Mouse (Mus musculus) lung, embryonic 14.5 days (tissue): ENCODE results near the gene Abcf2. TPM values are rescaled to one million over a fixed set of nuclear protein-coding genes. Genes with fewer than 3 reads are reported as not detected.

Experiments
- ATAC-seq: fragments of 200-750 bp; cut with Nextera tagmentation; 2 replicates; pipeline ENCODE4 v1.8.0; 2017; ENCODE audit warnings: mild to moderate bottlenecking, moderate TSS enrichment, moderate library complexity; ENCODE audit not compliant: insufficient read depth
- DNase-seq: peaks from one replicate; pipeline ENCODE4 v3.0.0-alpha.2; 2015
- H3K27ac ChIP-seq: fragments of 300-500 bp; sonication (generic); 2 replicates; pipeline ENCODE4 v1.5.1; 2014; ENCODE audit warnings: low read depth, mild to moderate bottlenecking, moderate library complexity
- H3K27me3 ChIP-seq: fragments of 300-500 bp; sonication (generic); 2 replicates; pipeline ENCODE4 v1.6.1; 2014; ENCODE audit warnings: low read length, control low read depth; ENCODE audit not compliant: insufficient read depth
- H3K36me3 ChIP-seq: fragments of 300-500 bp; sonication (generic); 2 replicates; pipeline ENCODE4 v1.6.1; 2014; ENCODE audit warnings: control low read depth; ENCODE audit not compliant: insufficient read depth
- H3K4me1 ChIP-seq: fragments of 300-500 bp; sonication (generic); 2 replicates; pipeline ENCODE4 v1.6.1; 2014; ENCODE audit warnings: antibody characterized with exemption, control low read depth; ENCODE audit not compliant: insufficient read depth
- H3K4me2 ChIP-seq: fragments of 300-500 bp; sonication (generic); 2 replicates; pipeline ENCODE4 v1.6.1; 2014; ENCODE audit warnings: mild to moderate bottlenecking
- H3K4me3 ChIP-seq: fragments of 300-500 bp; sonication (generic); 2 replicates; pipeline ENCODE4 v1.5.1; 2014; ENCODE audit warnings: low read depth, low read length
- H3K9ac ChIP-seq: fragments of 300-500 bp; sonication (generic); 2 replicates; pipeline ENCODE4 v1.6.1; 2014
- H3K9me3 ChIP-seq: fragments of 300-500 bp; sonication (generic); 2 replicates; pipeline ENCODE4 v1.6.1; 2016; ENCODE audit warnings: low read depth, low read length, control low read depth
- CTCF ChIP-seq: IDR thresholded peaks from 2 replicates; pipeline ENCODE4 v1.5.1; 2016; ENCODE audit warnings: antibody characterized with exemption, low read depth
- WGBS: fragments of 180-500 bp; shearing (Covaris S2); extraction: QIAGEN DNeasy Blood & Tissue Kit; methylation state at CpG from one replicate; pipeline ENCODE4 v1.1.7; 2014; 5-methylcytosine and 5-hydroxymethylcytosine counted together
- polyA plus RNA-seq: library from polyadenylated mRNA; unstranded; fragments of >200 nt; fragmentation: Nextera tagmentation; extraction: Ambion mirVana; gene quantifications from 2 replicates; pipeline ENCODE4 v1.2.1, GENCODE M21; 2014

The Abcf2 gene
- polyA plus RNA-seq, 1 experiment from 2014 or later: 120 TPM

DNA sequence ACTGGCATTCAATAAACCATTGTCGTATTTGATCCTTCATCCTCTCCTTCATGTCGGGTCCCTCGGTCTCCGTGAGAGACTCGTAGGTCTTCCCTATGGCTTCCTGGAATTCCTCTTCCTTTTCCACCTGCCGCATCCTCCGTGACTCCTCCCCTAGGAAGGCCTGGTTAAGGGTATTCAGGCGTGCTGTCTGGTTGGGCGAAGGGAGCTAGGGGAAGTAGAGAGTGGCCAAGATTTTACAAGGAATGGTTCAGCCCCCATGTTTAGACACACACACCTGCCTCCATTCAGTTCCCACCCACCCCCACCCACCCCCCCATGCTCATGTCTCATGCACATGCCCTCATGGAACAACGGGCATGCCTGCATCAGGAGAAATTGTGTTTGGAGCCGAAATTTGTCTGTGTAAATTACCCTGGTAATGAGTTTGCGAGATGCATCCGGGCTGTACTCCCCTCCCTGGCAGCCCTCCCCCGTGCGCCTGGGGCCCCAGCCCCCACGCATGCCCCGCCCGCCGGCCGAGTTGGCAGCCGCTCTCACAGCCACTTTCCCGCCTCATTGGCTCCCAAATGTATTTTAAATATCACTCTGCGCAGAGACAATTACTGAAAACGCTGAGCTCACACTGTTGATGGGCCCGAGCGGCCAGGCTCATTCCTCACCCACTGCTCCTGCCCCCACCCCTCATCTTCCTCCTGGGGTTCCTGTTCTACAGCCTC, 26.5 kb downstream of the Abcf2 start:
- Histone ChIP-seq H3K9me3 (no peaks in the 10 kb centered on the region; the same call in 1 of the 2 replicates), H3K4me2 (peak overlapping the region; percentile 53), H3K4me3 (peak overlapping the region; percentile 16; the same call in 1 of the 2 replicates), H3K4me1 (peaks cover 9% of the 10 kb centered on the region), H3K27ac (no peak overlapping the region), H3K27me3 (peaks cover 5% of the 10 kb centered on the region; the same call in 1 of the 2 replicates), H3K9ac (no peak overlapping the region), H3K36me3 (no peaks in the 10 kb centered on the region)
- 24% methylated on average over 26 of the region's 26 CpGs for WGBS
- DNase-seq: peak; percentile 80
- no peak for TF ChIP-seq CTCF
- ATAC-seq: peak; percentile 68

DNA sequence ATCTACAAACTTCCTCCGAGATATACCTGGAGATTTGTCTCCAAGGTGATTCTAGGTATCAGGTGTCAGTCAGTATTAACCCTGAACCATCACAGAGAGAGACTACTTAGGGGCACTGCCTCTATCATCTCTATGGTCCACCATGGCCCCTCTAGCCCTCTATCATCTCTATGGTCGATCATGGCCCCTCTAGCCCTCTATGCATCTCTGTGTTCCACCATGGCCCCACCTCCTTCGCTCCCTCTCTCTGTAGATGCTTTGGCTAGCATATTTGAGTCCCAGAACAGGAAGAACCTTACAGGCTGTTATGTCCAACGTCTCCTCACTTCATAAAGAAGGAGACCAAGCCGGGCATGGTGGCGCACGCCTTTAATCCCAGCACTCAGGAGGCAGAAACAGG, 34.6 kb downstream of the Abcf2 start:
- Histone ChIP-seq H3K27me3 (no peaks in the 10 kb centered on the region), H3K27ac (no peak overlapping the region), H3K36me3 (no peaks in the 10 kb centered on the region), H3K4me1 (peaks cover 13% of the 10 kb centered on the region), H3K4me3 (no peak overlapping the region), H3K4me2 (no peak overlapping the region), H3K9ac (no peak overlapping the region), H3K9me3 (no peaks in the 10 kb centered on the region)
- ATAC-seq (no peak), DNase-seq (no peak)
- WGBS: 74% methylated on average over 7 of the region's 7 CpGs
- no peak for TF ChIP-seq CTCF

DNA sequence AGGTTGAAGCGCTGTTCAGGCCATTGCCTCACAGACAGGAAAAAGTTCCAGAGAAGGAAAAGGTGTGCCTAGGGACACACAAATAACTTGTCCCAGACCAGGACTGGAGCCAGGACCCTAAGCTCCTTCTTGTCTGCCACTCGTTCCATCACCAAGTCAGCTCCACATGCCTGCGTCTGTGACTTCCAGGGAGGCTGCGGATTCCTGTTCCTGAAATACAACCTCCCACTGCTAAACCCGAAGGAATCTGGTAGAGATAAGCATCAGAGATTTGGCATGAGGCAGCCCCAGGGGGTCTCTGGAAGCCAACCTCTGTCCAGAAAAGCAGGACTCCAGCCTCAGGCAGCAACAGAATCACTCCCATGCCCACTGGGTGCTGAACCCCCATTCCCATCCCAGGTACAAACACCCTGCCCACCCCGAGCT, 36.1 kb downstream of the Abcf2 start:
- Histone ChIP-seq H3K4me3 (peak overlapping the region; percentile 10; the same call in 1 of the 2 replicates), H3K9ac (no peak overlapping the region; the same call in 1 of the 2 replicates), H3K4me2 (peak overlapping the region; percentile 55), H3K27me3 (no peaks in the 10 kb centered on the region), H3K36me3 (no peaks in the 10 kb centered on the region), H3K9me3 (no peaks in the 10 kb centered on the region), H3K4me1 (peaks cover 13% of the 10 kb centered on the region), H3K27ac (no peak overlapping the region)
- DNase-seq (no peak), ATAC-seq (peak; percentile 18; the same call in 1 of the 2 replicates)
- 8% methylated on average over 6 of the region's 6 CpGs for WGBS
- no peak for TF ChIP-seq CTCF

GRCm38 (mm10) chr5:24540387-24541143, 36.7 kb downstream of the Abcf2 start, which contains the start of gene Asb10:
TSS of gene Asb10 (minus strand) at chr5:24540978.
- peak; percentile 82 for DNase-seq
- 18% methylated on average over 14 of the region's 14 CpGs for WGBS

DNA sequence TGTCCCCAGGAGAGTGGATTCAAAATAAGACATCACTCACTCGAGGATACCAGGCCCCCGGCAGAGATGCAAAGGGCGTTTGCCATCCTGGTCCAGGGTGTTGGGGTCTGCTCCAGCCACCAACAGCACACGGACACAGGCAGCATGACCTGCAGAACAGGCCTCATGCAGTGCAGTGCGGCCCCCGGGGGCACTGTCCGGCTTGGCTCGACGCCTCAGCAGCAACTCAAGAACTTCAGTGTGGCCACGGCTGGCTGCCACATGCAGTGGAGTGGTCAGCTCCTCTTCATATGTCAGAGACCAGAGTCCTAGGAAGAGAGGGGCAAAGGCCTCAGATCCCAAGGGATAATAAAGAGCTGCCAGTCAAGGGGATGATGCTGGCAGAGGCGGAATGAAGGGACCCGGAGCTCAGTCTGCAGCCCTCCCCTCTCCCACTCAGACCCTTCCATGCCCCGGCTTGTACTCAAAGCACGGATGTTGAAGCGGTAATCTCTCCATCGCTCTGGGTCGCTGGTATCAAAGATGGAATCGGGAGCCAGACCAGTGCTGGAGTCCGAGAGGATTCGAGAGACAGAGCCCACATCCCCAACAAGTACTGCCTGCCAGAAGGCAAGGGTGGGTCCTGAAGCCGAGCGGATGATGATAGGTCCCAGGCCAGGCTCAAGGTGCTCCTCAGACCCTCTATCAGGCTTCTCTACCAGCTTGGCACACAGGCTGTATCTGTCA, 37.5 kb downstream of the Abcf2 start:
- Histone ChIP-seq H3K27me3 (no peaks in the 10 kb centered on the region), H3K9me3 (no peaks in the 10 kb centered on the region), H3K4me3 (no peak overlapping the region), H3K4me1 (peaks cover 13% of the 10 kb centered on the region), H3K27ac (no peak overlapping the region), H3K9ac (no peak overlapping the region), H3K4me2 (no peak overlapping the region; the same call in 1 of the 2 replicates), H3K36me3 (no peaks in the 10 kb centered on the region)
- ATAC-seq: no peak
- WGBS: 79% methylated on average over 22 of the region's 22 CpGs
- TF ChIP-seq CTCF: no peak
- DNase-seq: no peak

More at GRCm38 (mm10) chr5:24540387-24541143, 36.7 kb downstream of the Abcf2 start, which contains the start of gene Asb10:
- H3K4me1 ChIP-seq: peaks cover 13% of the 10 kb centered on the region
- H3K36me3 ChIP-seq: no peaks in the 10 kb centered on the region
- TF ChIP-seq CTCF: peak; percentile 21; the same call in 1 of the 2 replicates
- peak within 1 kb of the TSS; percentile 55 for H3K4me2 ChIP-seq
- peak within 1 kb of the TSS; percentile 10 for H3K4me3 ChIP-seq
- peak; percentile 80 for ATAC-seq
- H3K27ac ChIP-seq: no peak within 1 kb of the TSS
- H3K9ac ChIP-seq: no peak within 1 kb of the TSS; the same call in 1 of the 2 replicates
- H3K9me3 ChIP-seq: no peaks in the 10 kb centered on the region
- no peaks in the 10 kb centered on the region for H3K27me3 ChIP-seq

DNA sequence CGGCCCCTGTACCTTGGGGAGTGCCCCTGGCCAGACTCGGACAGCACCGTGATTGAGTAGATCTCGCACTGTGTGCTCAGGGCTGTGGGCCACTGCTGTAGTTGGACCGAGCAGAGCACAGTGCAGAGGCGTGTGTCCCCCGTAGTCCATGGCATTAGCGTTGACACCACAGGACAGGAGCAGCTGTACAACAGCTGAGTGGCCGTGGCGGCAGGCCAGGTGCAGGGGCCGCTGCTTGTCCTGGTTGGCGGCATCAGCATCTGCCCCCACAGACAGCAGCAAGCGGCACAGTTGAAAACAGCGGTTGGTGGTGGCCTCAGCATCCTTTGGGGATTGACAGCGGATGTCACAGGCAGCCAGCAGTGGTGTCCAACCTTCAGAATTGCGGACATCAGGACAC, 39.6 kb downstream of the Abcf2 start:
- no peak for TF ChIP-seq CTCF
- Histone ChIP-seq H3K4me2 (no peak overlapping the region), H3K27me3 (no peaks in the 10 kb centered on the region), H3K9me3 (no peaks in the 10 kb centered on the region), H3K4me3 (no peak overlapping the region), H3K9ac (no peak overlapping the region), H3K36me3 (no peaks in the 10 kb centered on the region), H3K4me1 (peaks cover 13% of the 10 kb centered on the region), H3K27ac (no peak overlapping the region)
- 60% methylated on average over 16 of the region's 16 CpGs for WGBS
- ATAC-seq (no peak), DNase-seq (no peak)
